Mouse (Mus musculus) midbrain, embryonic 15.5 days (tissue): Measurements from ENCODE around the gene Slc25a41. TPM values are rescaled to one million over a fixed set of nuclear protein-coding genes. Genes with fewer than 3 reads are reported as not detected.

Experiments
- ATAC-seq: fragments of 200-750 bp; cut with Nextera tagmentation; replicated peaks from 2 replicates; pipeline ENCODE4 v1.8.0; 2017; ENCODE audit warnings: moderate TSS enrichment
- H3K27ac ChIP-seq: fragments of 300-500 bp; sonication (generic); 2 replicates; pipeline ENCODE4 v1.5.1; 2015; ENCODE audit warnings: mild to moderate bottlenecking, inconsistent platforms
- H3K27me3 ChIP-seq: fragments of 300-500 bp; sonication (generic); replicated peaks from 2 replicates; pipeline ENCODE4 v1.6.1; 2015; ENCODE audit warnings: inconsistent platforms
- H3K36me3 ChIP-seq: fragments of 300-500 bp; sonication (generic); replicated peaks from 2 replicates; pipeline ENCODE4 v1.6.1; 2015; ENCODE audit warnings: inconsistent platforms
- H3K4me1 ChIP-seq: fragments of 300-500 bp; sonication (generic); 2 replicates; pipeline ENCODE4 v1.6.1; 2015; ENCODE audit warnings: inconsistent platforms
- H3K4me2 ChIP-seq: fragments of 300-500 bp; sonication (generic); 2 replicates; pipeline ENCODE4 v1.6.1; 2015; ENCODE audit warnings: inconsistent platforms, mild to moderate bottlenecking, moderate library complexity
- H3K4me3 ChIP-seq: fragments of 300-500 bp; sonication (generic); 2 replicates; pipeline ENCODE4 v1.5.1; 2015; ENCODE audit warnings: mild to moderate bottlenecking, inconsistent platforms
- H3K9ac ChIP-seq: fragments of 300-500 bp; sonication (generic); 2 replicates; pipeline ENCODE4 v1.6.1; 2015; ENCODE audit warnings: mild to moderate bottlenecking, inconsistent platforms
- H3K9me3 ChIP-seq: fragments of 300-500 bp; sonication (generic); 2 replicates; pipeline ENCODE4 v1.6.1; 2016; ENCODE audit warnings: inconsistent platforms
- WGBS: fragments of 180-500 bp; shearing (Covaris S2); methylation state at CpG from one replicate; pipeline ENCODE4 v1.1.7; 2015; ENCODE audit warnings: mixed read lengths; 5-methylcytosine and 5-hydroxymethylcytosine counted together
- polyA plus RNA-seq: library from polyadenylated mRNA; unstranded; fragments of >200 nt; fragmentation: Nextera tagmentation; extraction: Ambion mirVana; gene quantifications from 2 replicates; pipeline ENCODE4 v1.2.1, GENCODE M21; 2015

The Slc25a41 gene
- polyA plus RNA-seq, 1 experiment from 2014 or later, result not detected

GRCm38 (mm10) chr17:57031661-57032420, 9.6 kb downstream of the Slc25a41 start:
- peak overlapping the region; percentile 82 for H3K27ac ChIP-seq

DNA sequence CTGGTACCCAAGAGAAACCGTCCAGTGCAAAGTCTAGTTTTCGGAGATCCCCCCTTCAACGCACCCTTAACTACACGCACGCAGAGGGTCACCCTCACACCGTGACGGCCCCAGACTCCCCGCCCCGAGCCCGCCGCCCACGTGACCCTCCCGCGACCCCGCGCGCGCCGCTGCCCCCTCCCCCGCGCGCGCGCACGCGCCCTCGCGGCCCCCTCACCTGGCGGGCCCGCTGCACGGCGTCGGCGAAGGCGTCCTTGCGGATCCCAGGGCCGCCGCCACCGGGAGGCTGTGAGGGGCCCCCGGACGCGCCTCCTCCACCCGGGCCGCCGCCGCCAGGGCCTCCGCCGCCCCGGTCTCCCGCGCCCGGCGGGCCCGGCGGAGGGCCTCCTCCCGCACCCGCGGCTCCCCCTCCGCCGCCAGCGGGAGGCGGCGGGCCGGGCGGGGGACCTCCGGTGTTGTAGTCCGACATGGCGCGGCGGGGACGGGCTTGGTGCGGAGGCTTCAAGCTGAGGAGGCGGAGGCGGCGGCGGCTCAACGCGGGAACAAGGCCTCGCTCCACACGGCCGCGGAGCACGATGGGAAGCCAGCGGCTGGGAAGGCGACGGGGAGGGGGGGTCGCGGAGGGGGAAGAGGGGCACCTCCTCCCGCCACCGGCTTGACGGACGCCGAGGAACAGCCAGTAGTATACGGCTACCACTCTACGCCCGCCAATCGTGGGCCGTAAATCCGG, 10.4 kb downstream of the Slc25a41 start, which contains the start of gene Khsrp:
Khsrp (minus strand) TSS at position 592 of the 730 bp plus-strand sequence.
- no peak; the same call in 1 of the 2 replicates for ATAC-seq
- peaks cover 21% of the 10 kb centered on the region; the same call in 1 of the 2 replicates for H3K36me3 ChIP-seq

More at GRCm38 (mm10) chr17:57031661-57032420, 9.6 kb downstream of the Slc25a41 start:
- peak; percentile 96 for ATAC-seq
- Histone ChIP-seq H3K9me3 (no peaks in the 10 kb centered on the region), H3K4me1 (peaks cover 17% of the 10 kb centered on the region), H3K4me3 (peak overlapping the region; percentile 36), H3K27me3 (no peaks in the 10 kb centered on the region), H3K9ac (peak overlapping the region; percentile 4), H3K4me2 (peak overlapping the region; percentile 49), H3K36me3 (peaks cover 14% of the 10 kb centered on the region; the same call in 1 of the 2 replicates)
- under 1% methylated on average over 38 of the region's 38 CpGs for WGBS

GRCm38 (mm10) chr17:57029691-57030090, 11.8 kb downstream of the Slc25a41 start:
- H3K9ac ChIP-seq, result peak overlapping the region; percentile 98

More for the DNA sequence above, 10.4 kb downstream of the Slc25a41 start, which contains the start of gene Khsrp:
- Histone ChIP-seq H3K4me2 (peak within 1 kb of the TSS; percentile 69), H3K9me3 (no peaks in the 10 kb centered on the region), H3K27me3 (no peaks in the 10 kb centered on the region), H3K4me1 (peaks cover 17% of the 10 kb centered on the region), H3K27ac (peak within 1 kb of the TSS; percentile 93), H3K9ac (peak within 1 kb of the TSS; percentile 98), H3K4me3 (peak within 1 kb of the TSS; percentile 88)
- under 1% methylated on average over 65 of the region's 99 CpGs for WGBS

DNA sequence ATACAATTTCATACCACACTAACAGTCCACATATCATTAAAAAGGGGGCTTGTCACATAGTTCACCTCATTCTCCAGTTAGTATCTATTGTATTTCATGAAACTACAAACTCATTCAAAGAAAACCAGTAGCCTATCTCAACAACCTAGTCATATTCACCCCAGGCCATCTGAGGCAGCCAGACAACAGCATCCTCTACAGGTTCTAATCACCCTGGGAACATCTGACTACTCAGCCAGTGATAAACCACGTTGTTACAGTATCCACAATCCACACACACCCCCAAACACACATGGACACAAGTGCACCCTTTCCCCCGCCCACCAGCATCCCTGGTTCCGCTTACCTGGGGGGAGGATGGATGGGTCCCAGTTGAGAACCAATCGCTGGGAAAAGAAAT, 14.0 kb downstream of the Slc25a41 start:
- H3K4me3 ChIP-seq, result no peak overlapping the region
- no peak overlapping the region for H3K27ac ChIP-seq
- H3K36me3 ChIP-seq, result peaks cover 55% of the 10 kb centered on the region
- no peak overlapping the region for H3K4me2 ChIP-seq
- 90% methylated on average over 4 of the region's 4 CpGs for WGBS
- ATAC-seq, result no peak
- H3K27me3 ChIP-seq, result no peaks in the 10 kb centered on the region
- H3K9ac ChIP-seq, result no peak overlapping the region
- H3K4me1 ChIP-seq, result peaks cover 17% of the 10 kb centered on the region
- no peaks in the 10 kb centered on the region for H3K9me3 ChIP-seq

More at GRCm38 (mm10) chr17:57029691-57030090, 11.8 kb downstream of the Slc25a41 start:
- Histone ChIP-seq H3K4me3 (peak overlapping the region; percentile 88), H3K4me2 (peak overlapping the region; percentile 69), H3K27me3 (no peaks in the 10 kb centered on the region), H3K4me1 (peaks cover 17% of the 10 kb centered on the region), H3K27ac (no peak overlapping the region), H3K36me3 (peaks cover 32% of the 10 kb centered on the region; the same call in 1 of the 2 replicates), H3K9me3 (no peaks in the 10 kb centered on the region)
- no peak for ATAC-seq
- WGBS, result 46% methylated on average over 8 of the region's 8 CpGs

- ATAC-seq, result no peak
- no peaks in the 10 kb centered on the region for H3K9me3 ChIP-seq
- H3K36me3 ChIP-seq, result peaks cover 45% of the 10 kb centered on the region
- H3K4me1 ChIP-seq, result no peaks in the 10 kb centered on the region
- H3K4me3 ChIP-seq, result no peak overlapping the region
- no peaks in the 10 kb centered on the region for H3K27me3 ChIP-seq
- no peak overlapping the region for H3K9ac ChIP-seq
- H3K27ac ChIP-seq, result no peak overlapping the region
- no peak overlapping the region for H3K4me2 ChIP-seq
- WGBS, result 89% methylated on average over 5 of the region's 5 CpGs
Measured at GRCm38 (mm10) chr17:57020960-57021359, 20.5 kb downstream of the Slc25a41 start.

GRCm38 (mm10) chr17:57019693-57020092, 21.8 kb downstream of the Slc25a41 start:
- Histone ChIP-seq H3K4me1 (no peaks in the 10 kb centered on the region), H3K4me3 (no peak overlapping the region), H3K4me2 (no peak overlapping the region), H3K27ac (no peak overlapping the region), H3K9ac (no peak overlapping the region), H3K36me3 (peaks cover 33% of the 10 kb centered on the region), H3K9me3 (no peaks in the 10 kb centered on the region), H3K27me3 (no peaks in the 10 kb centered on the region)
- 71% methylated on average over 2 of the region's 2 CpGs for WGBS
- no peak for ATAC-seq

DNA sequence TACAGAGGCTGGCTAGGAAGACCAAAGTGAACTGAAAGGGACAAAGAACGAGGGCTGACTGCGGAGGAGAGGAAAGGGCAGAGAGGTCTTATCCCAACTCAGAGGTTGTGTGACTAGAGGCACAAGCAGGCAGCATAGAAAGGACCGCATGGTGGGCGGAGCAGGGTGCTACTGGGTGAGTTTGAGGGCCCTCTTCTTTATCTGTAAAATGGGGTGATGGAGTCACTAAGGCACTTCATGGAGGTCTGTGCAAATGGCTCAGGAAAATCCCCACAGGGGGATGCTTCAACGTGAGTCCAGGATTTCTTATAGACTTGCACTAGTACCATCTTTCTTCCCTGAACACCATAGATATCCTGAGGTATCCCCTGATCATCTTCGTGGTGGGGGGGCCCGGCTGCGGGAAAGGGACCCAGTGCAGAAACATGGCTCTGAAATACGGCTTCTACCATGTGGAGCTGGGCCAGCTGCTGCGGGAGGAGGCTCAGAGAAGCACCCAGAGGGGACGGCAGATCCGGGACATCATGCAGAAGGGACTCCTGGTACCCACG, 29.1 kb downstream of the Slc25a41 start:
- no peaks in the 10 kb centered on the region for H3K9me3 ChIP-seq
- peak overlapping the region; percentile 59 for H3K4me3 ChIP-seq
- ATAC-seq, result peak; percentile 1; the same call in 1 of the 2 replicates
- 74% methylated on average over 13 of the region's 13 CpGs for WGBS
- peak overlapping the region; percentile 69; the same call in 1 of the 2 replicates for H3K9ac ChIP-seq
- H3K4me1 ChIP-seq, result peaks cover 23% of the 10 kb centered on the region
- peak overlapping the region; percentile 64 for H3K4me2 ChIP-seq
- H3K27me3 ChIP-seq, result no peaks in the 10 kb centered on the region
- peak overlapping the region; percentile 92 for H3K27ac ChIP-seq
- H3K36me3 ChIP-seq, result peaks cover 7% of the 10 kb centered on the region

GRCm38 (mm10) chr17:57011236-57012141, 30.0 kb downstream of the Slc25a41 start, which contains the start of the genes Gtf2f1 and Gm17949:
Gene Gtf2f1, minus strand, starts transcription at chr17:57011288.
Gene Gm17949, plus strand, starts transcription at chr17:57011469.
- Histone ChIP-seq H3K4me1 (peaks cover 23% of the 10 kb centered on the region), H3K36me3 (peaks cover 16% of the 10 kb centered on the region), H3K4me3 (peak within 1 kb of the TSS; percentile 59), H3K9me3 (no peaks in the 10 kb centered on the region), H3K4me2 (peak within 1 kb of the TSS; percentile 92), H3K27me3 (no peaks in the 10 kb centered on the region), H3K27ac (peak within 1 kb of the TSS; percentile 92), H3K9ac (peak within 1 kb of the TSS; percentile 69)
- ATAC-seq, result peak; percentile 93
- WGBS, result under 1% methylated on average over 51 of the region's 51 CpGs

GRCm38 (mm10) chr17:57010911-57011235, 30.6 kb downstream of the Slc25a41 start:
- peaks cover 23% of the 10 kb centered on the region for H3K4me1 ChIP-seq
- H3K9ac ChIP-seq, result peak overlapping the region; percentile 61
- peak overlapping the region; percentile 81 for H3K27ac ChIP-seq
- 0% methylated on average over 19 of the region's 19 CpGs for WGBS
- H3K27me3 ChIP-seq, result no peaks in the 10 kb centered on the region
- H3K4me2 ChIP-seq, result peak overlapping the region; percentile 92
- peak; percentile 68 for ATAC-seq
- H3K9me3 ChIP-seq, result no peaks in the 10 kb centered on the region
- H3K4me3 ChIP-seq, result peak overlapping the region; percentile 59
- peaks cover 22% of the 10 kb centered on the region for H3K36me3 ChIP-seq

DNA sequence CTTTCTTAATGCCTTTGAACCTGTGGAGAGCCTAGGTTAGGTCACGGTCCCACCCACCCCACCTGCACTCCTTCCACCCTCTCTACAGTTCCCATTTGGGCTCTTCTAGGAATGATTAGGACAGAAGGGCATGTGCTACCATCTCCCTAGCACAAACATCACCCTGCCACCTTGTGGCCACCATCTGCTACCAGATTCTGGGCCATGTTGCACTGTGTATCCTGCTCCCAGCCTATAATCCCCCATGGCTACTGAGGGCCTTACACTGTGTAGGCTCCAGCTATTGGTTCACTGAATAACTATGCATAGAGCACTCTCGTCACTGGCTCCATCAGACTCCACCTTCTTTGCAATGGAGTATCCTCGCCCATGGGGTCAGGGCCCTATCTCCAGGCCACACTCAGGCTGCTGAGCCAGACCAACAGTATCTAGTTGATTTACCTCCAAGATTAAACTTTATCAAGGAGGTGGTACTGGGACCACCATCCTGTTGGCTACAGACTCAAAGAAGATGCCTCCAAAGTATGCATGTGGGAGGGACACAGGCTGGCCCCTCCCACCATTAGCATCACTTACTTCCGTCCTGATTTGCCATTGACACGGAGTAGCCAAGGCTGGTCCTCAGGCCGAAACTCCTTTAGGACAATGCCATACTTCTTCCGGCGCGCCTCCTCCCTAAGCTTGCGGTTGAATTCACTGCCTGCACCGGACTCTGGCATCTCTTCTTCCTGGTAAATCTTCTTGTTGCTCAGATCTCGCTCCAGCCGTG, 34.1 kb downstream of the Slc25a41 start:
- ATAC-seq, result no peak
- Histone ChIP-seq H3K27me3 (no peaks in the 10 kb centered on the region), H3K27ac (no peak overlapping the region), H3K36me3 (peaks cover 44% of the 10 kb centered on the region), H3K9ac (no peak overlapping the region), H3K4me3 (no peak overlapping the region), H3K9me3 (no peaks in the 10 kb centered on the region), H3K4me1 (peaks cover 19% of the 10 kb centered on the region), H3K4me2 (no peak overlapping the region)
- WGBS, result 94% methylated on average over 13 of the region's 13 CpGs

- Histone ChIP-seq H3K9ac (no peak overlapping the region), H3K4me3 (no peak overlapping the region), H3K27me3 (no peaks in the 10 kb centered on the region), H3K27ac (no peak overlapping the region), H3K4me1 (no peaks in the 10 kb centered on the region), H3K9me3 (no peaks in the 10 kb centered on the region), H3K4me2 (no peak overlapping the region), H3K36me3 (peaks cover 44% of the 10 kb centered on the region)
- WGBS, result 99% methylated on average over 7 of the region's 7 CpGs
- ATAC-seq, result no peak
Measured at GRCm38 (mm10) chr17:57003994-57004393, 37.5 kb downstream of the Slc25a41 start.
